Mouse (Mus musculus): ENCODE data around the gene Lgals3. TPM values are rescaled to one million over a fixed set of nuclear protein-coding genes. Genes with fewer than 3 reads are reported as not detected.
"Not testable (repeated sequence)": the region's sequence is repeated elsewhere in the genome, so short reads cannot be mapped to it uniquely, and the experiment has no call there.

Gene Lgals3
- 1 to 10 TPM; 3.5 to 4.0 TPM for total RNA-seq (2021)

DNA sequence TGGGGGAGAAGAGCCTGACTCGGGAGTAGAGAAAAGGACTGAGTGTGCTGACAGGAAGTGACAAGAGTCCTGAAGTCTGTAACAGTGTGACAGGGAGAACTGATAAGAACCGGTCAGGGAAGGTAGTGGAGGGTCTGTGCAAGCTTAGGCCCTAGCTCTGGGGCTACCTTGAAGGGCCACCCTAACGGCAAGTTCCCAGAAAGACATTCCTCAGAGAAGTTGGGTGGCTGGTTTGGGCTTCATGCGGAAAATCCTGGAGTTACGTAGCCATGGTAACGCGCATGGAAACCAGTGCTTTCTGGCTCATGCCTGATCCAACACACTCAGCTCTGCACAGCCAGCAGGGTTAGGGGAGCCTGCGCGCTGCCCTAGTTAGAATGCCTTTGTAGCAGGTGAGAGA is at the start of gene Lgals3:
Lgals3 (plus strand) TSS at position 291 of the 400 bp plus-strand sequence.
- DNase-seq (ENCODE audit: low spot score), result no peak
- intact Hi-C loops (cut with DNase I), result no loop called here

DNA sequence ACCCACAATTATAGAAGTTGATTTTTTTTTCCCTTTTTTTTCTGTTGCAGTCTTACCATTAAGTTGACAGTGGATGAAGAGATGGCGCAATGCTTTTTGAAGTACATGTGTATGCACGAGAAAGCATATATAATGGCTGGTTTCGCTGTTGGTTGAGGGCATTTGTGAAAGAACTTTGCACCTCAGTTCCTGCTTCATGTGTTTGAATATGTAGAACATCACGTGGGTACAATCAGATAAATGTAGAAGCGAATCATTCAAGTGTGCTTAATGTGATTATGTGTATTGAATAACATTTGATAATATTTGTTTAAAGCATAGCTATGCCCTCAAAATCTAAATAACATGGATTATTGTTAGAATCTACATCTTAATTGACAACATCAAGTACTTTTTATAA is 48.2 kb upstream of the Lgals3 start:
- no peak for DNase-seq (ENCODE audit: low spot score)
- intact Hi-C loops (cut with DNase I), result no loop called here

DNA sequence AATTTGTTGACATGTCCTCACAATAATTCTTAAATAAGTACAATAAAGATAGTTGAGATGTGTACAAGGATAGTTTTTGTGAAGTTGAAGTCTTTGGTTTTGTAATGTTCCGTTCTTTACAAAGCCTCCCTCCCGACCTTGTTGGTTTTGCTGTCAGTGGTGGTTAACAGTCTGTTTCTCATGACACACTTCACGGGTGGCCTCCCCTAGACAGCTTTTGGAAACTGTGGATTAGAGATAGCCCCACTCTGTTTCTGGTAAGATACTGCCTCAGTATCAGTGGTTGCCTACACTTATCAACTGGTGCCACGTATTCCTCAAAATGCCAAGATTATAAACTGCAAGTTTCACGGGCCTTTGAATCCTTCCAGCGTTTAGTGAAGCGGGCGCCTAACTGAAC is 46.0 kb upstream of the Lgals3 start:
- DNase-seq (ENCODE audit: low spot score); intact Hi-C loops (cut with DNase I): not testable (repeated sequence)

DNA sequence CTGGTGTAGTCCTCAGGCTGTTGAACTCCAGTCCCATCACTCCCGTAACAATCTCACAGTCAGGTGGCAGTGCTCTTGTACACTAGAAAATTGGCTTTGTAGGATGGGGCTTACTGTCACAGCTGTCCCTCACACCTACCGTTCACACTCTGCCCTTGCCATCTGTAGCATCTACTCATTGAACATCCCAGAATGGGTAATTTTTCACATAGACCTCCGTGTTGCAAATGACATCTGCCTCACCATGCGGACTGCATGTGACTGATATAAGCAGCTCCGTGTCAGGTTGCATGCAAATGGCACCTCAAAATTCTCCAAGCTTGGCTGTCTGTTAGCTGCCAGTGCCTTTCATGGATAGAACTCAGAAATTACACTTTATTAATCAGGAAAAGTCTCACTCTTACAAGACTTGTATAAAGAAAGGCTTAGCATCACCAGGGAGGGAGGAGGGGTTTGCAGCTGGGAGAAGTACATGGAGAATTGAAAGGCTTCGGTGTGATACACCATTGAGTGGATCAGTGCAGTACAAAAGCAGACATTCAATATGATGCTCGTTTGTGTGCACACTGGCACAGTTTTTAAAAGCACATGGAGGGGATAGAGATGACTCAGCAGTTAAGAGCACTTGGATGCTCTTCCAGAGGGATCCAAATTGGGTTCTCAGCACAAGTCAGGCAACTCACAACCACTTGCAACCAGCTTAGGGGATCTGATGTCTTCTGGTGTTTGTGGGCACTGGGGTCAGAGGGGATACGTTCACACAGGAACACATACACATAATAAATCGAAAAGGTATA is 41.4 kb upstream of the Lgals3 start:
- no peak for DNase-seq (ENCODE audit: low spot score)
- intact Hi-C loops (cut with DNase I), result no loop called here

DNA sequence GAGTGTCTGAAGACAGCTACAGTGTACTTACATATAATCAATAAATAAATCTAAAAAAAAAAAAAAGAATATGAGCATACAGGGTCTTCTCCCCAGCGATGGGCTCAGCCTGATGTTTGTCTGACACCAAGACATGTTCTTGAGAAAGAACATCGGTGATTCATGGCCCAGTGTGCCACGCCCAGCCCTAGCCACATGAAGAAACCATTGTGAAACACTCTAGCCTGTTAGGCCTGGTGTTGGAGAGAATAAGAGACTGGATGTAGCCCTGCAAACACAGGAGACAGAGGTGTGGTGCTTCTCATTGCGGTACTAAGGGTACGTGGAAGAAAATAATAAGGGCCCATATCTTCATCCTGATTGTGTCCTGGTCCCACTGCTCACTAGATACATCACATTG is 40.2 kb upstream of the Lgals3 start:
- intact Hi-C loops (cut with DNase I), result no loop called here

DNA sequence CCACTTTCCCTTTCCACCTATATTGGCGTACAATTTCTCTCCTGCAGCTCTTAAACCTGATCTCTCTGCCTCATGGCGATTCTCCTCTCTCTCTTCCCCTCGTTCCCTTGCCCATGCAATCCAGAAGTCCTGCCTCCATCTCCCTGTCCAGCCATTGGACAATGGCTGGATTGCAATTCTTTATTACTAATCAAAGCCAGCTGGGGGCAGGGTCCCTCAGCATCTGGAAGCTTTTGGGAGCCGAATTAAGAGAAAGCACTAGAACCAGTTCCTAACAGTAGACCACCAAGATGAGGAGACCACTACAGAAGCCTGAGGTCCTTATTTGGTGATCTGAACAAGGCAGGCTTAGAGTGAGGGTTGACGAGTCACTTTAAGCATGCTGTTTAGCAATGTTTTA is 35.6 kb upstream of the Lgals3 start:
- intact Hi-C loops (cut with DNase I), result no loop called here
- DNase-seq (ENCODE audit: low spot score), result no peak

More for the DNA sequence above, 40.2 kb upstream of the Lgals3 start:
- DNase-seq (ENCODE audit: low spot score), result no peak

DNA sequence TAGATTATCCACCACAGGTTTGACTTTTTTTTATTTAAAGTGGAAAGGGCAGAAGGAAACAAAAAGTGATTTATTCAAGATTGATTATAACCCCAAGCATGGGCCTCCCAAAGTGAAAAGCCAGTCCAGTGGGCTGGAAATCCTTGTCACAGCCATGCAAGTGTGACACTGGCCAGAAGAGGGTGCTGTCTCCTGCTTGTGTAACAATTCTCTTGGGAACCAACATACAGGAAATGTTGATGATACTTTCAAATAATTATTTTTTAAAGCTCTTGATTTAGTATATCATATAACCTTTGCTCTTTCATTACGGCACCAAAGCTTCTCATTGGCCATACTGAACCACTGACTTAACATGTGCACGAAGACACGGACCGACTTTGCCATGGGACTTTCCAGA is 32.7 kb upstream of the Lgals3 start:
- DNase-seq (ENCODE audit: low spot score), result no peak
- intact Hi-C loops (cut with DNase I), result loop anchor here (1.0 kb wide), 1 partner anchor 61 kb away; no protein-coding TSS in a partner anchor

DNA sequence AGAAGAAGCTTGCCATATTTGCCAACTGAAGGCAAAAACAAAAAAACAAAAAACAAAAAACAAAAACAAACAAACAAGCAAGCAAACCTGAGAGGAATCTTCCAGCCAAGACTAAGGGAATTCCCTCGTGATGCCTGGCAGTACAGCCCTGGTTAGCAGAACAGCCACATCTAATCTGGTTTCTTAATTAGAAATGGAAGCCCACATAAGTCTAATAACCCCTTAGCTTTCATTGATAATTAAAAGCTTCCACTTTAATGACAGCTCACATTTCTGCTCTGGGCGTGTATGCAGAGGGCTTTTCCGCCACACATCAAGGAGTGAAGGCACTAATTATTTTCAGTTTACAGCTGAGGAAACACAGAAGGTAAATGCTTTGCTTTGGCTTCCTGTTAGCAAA is 32.3 kb upstream of the Lgals3 start:
- no peak for DNase-seq (ENCODE audit: low spot score)
- intact Hi-C loops (cut with DNase I), result loop anchor here (1.0 kb wide), 1 partner anchor 61 kb away; no protein-coding TSS in a partner anchor

DNA sequence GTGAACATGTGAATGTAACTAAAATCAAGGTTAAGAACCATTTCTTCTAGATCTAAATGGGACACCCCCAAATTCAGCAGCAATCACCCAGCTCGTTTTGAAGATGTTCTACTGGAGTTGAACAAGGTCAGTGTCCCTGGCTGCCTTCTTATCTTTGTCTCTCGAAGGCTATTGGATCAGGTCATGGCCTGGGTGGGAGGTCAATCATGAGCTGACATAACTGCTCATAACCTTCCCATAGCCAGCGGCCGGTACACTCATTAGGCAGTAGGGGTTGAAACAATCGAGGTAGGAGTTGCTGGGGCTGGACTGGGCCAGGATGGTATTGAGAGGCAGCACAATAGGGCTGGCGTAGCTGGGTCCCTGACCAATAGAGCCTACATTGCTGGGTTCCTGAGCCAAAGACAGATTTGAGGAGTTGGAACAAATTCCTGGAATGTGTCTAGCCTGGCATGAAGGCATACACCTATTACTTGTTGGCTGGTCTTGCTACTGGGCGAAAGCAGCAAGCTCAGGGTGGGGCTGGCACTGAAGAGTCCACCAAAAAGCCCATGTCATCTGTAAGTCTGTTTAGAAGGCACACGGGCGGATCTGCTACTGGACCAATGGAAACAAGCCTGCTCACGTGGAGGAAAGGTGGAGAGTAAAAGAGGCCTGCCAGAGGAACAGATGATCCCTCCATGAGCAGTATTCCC is 27.2 kb upstream of the Lgals3 start:
- intact Hi-C loops (cut with DNase I), result no loop called here
- DNase-seq (ENCODE audit: low spot score), result no peak

DNA sequence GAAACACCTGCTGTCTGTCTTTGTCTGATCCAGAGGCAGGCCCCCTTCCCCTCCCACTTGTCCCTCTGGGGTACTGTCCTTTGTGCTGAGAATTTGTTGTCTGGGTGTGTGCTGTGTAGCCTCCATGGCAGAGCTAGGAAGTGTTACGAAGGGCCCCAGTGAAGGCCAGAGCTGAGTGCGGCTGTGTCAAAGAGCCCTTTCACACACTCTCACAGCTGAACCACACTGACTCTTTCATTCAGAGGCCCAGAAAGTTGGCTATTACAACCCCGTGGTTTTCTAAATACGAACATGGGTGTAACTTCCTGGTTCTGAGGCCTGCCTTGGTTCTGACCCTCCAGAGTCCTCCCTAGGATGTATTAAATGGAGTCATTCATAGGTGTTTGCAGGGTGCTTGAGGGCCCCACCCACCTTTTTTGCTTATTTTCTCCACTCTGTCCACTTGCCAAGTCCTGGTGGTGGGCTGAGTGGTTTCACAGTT is 25.7 kb upstream of the Lgals3 start:
- intact Hi-C loops (cut with DNase I), result no loop called here
- no peak for DNase-seq (ENCODE audit: low spot score)

DNA sequence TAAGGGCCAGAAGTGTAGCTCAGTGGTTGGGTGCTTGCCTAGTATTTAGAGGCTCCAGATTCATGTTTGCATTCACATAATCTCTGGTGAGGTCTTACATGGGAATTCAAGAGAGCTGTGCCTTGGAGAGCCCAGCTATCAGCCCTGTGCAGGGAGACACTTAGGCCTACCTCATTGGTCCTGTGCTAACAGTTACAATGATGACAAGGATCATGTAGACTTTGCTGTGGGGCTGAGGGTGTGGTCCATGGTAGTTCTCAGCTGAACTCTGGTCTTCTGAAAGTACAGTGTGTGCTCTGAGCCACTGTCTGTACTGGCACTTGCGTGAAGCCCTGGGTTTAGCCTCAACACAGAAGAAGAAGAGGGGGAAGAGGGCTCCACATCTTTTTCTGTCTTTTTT is 20.8 kb upstream of the Lgals3 start:
- intact Hi-C loops (cut with DNase I), result no loop called here
- DNase-seq (ENCODE audit: low spot score), result no peak

DNA sequence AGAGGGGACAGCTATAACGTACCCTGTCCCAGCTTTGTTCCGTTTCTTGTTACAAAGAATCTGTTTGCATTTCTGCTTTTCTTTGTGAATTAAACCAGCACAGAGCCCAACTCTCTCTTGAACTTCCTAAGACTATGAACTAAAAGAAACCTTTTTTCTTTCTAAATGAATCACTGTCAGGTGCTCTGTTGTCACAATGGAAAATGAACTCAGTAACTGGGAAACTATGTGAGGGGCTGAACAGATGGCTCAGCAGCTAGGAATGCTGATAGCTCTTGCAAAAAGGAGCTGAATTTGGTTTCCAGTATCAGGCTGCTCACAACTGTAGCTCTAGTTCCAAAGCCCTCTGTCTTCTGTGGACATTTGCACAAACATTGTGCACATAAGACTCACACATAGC is 16.6 kb upstream of the Lgals3 start:
- no peak for DNase-seq (ENCODE audit: low spot score)
- intact Hi-C loops (cut with DNase I), result no loop called here

DNA sequence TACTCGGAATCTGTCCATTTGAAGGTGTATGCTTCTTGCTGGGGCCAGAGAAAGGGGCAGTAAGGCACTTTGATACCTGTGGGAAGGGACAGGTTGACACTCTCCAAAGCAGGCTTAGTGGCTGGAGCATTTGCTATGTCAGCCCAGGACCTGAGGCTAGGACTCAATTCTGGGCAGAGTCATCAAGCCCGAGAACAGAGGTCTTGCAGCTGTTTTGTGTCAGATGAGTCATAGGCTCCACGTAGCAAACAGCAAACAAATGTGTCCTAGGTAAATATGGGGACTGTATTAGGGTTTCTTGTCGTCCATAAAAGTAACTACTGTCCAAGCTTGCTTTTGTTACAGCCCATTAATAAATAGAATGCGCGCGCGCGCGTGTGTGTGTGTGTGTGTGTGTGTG is 15.3 kb upstream of the Lgals3 start:
- intact Hi-C loops (cut with DNase I), result no loop called here
- no peak for DNase-seq (ENCODE audit: low spot score)

DNA sequence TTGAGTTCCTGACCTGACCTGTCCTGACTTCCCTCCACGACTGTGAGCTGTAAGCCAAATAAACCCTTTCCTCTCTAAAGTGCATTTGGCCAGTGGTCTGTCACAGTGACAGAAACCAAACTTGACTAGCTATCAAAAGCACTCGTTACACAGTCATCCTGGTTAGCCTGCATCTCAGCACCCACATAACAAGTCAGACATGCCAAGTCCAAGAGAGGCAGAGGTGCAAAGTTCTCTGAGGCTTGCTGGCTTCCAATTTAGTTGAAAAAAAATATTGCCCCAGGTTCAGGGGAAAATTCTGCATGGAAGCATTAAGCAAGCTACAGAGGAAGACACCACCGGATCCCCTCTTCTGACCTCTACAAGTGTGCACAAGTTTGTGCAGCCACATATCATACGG is 14.3 kb upstream of the Lgals3 start:
- no peak for DNase-seq (ENCODE audit: low spot score)
- intact Hi-C loops (cut with DNase I), result no loop called here

DNA sequence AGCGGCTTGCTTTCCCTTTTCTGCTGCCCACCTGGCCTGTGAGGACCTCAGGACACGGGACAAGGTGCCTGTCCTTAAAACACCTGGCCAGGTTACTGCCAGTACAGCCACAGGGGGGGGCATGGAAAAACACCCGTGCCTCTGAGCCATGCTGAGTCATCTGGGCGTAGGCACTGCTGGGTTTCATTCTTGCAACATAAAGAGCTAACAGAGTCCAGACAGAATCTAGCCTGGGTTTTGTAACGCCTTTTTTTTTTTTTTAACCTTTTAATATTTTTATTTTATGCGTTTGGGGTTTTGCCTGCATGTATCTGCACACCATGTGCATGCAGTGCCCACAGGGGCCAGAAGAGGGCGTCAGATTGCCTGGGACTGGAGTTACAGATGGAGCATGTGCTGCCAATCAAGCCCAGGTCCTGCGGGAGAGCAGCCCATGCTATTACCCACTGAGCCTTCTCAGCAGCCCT is 13.4 kb upstream of the Lgals3 start:
- no peak for DNase-seq (ENCODE audit: low spot score)
- intact Hi-C loops (cut with DNase I), result no loop called here

DNA sequence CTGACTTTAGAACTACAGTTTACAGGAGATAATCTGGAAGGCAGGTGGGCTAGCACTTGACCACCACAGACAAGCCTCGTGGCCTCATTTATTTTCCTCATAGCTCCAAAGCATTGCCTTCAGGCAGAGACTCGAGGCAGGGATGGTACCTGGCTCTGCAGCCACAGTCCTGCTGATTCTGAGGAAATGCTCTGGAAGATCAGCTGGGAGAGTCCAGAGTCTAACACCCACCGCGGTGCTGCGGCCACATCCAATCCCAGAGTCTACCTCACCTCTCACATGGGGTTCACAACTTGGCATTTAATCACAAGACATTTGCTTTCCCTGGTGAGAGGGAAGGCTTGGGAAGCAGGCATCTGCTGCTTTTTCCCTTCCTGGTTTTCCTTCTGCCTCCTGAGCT is 12.6 kb upstream of the Lgals3 start:
- no peak for DNase-seq (ENCODE audit: low spot score)
- intact Hi-C loops (cut with DNase I), result no loop called here

DNA sequence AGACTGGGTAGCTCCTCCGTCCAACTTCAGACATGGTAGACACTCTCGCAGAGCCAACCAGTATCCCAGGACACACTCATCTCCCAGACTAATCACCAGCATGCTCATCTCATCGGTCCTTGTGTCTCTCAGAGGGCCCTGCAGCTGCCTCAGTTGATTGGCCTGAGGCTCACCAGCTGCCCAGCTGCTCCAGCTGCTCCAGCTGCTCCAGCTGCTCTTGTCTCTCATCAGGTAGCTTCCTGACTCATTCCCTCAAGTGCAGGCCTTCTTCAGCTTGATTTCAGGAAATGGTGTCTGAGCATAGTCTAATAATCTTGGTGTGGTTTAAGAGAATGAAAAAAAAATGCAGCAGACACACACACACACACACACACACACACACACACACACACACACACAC is 10.9 kb upstream of the Lgals3 start:
- no peak for DNase-seq (ENCODE audit: low spot score)
- intact Hi-C loops (cut with DNase I), result no loop called here

DNA sequence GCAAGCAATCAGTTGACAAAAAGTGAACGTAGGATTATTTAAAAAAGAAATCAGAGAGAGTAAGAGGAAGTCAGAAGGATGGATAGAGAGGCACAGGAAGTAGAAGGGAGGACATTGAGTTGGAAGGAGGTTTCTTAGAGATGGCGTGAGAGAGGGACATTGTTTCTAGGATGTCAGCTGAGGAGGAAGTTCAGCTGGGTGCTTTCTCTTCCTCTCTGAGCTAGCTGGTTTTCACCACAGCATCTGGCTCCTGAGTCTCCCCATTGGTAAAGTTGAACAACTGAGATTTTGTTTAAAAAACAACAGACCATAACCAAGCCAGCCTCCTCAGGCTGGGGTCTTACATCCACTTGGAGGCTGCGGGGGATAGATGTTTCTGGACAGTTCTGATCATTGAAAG is 7.9 kb upstream of the Lgals3 start:
- intact Hi-C loops (cut with DNase I), result no loop called here
- no peak for DNase-seq (ENCODE audit: low spot score)

DNA sequence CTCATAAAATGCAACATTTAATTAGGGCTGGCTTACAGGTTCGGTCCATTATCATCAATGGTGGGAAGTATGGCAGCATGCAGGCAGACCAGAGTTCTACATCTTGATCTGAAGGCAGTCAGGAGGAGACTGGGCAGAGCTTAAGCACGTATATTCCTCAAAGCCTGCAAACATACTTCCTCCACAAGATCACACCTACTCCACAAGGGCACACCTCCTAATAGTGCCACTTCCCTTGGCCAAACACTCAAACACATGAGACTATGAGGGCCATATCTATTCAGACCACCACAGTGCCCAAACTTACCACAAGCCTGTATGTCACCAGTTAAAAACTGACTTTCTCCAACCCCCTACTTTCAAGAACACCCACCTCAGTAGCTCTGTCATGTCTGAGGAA is 6.1 kb upstream of the Lgals3 start:
- no peak for DNase-seq (ENCODE audit: low spot score)
- intact Hi-C loops (cut with DNase I), result no loop called here

DNA sequence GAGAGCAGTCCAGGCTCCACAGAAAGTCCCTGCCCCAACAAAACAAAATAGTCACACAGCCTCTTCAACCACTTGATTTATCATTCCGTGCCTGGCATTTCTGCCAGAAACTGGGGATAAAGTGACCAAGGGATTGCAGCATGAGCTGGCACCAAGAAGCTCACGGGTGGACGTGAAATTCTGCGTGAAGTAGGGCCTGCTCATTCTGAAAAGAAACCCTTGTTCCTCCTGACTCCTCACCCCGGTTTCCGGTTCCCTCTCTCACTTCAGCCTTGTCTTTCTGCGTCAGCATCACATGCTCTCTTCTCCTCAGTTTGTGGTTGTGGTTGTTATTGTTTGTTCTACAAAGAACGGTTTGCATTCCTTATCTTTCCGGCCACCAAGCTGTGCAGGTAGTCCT is 5.7 kb upstream of the Lgals3 start:
- intact Hi-C loops (cut with DNase I), result no loop called here
- no peak for DNase-seq (ENCODE audit: low spot score)

DNA sequence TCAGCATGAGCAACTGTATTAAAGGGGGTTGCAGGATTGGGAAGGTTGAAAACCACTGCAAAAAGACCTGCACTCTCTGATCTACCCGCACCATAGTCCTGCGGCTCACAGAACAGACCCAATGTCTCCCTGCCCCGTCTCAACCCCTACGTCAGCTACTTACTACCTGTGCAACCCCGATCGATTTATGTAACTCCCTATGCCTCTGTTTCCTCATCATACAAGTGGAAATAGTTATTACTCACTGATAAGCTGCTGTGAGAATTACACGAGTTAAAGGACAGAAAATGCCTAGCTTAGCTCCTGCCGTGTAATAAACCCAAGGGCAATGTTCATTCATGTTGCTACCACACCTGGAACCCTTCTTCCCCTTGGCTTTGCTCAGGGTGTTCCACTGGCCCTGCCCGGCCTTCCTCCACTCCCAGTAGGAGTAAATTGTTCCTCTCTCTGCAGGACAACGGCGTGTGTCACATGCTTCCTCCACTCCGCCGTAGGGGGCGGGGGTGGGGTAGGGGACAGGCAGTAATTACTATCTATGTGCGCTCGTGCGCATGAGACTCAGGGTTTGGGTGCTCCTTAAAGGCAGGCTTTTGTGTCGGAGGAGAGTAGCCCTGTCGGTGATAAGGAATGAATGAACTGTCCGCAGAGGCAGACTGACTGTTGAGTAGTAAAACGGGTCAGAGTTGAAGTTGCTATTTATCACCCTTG is 2.7 kb upstream of the Lgals3 start:
- intact Hi-C loops (cut with DNase I), result no loop called here
- DNase-seq (ENCODE audit: low spot score), result no peak

All from heart, postnatal 25 days (tissue).